Mouse (Mus musculus) ES-Bruce4 (cell line): ENCODE results near the gene Snx29. TPM values are rescaled to one million over a fixed set of nuclear protein-coding genes. Genes with fewer than 3 reads are reported as not detected.

ENCODE experiments used
- H3K27ac ChIP-seq: 2 replicates; pipeline ENCODE4 v1.5.1; 2012; ENCODE audit warnings: low read length, inconsistent platforms; ENCODE audit not compliant: insufficient read depth
- H3K27me3 ChIP-seq: 2 replicates; pipeline ENCODE4 v1.6.1; 2012; ENCODE audit warnings: mild to moderate bottlenecking, low read length, inconsistent platforms; ENCODE audit not compliant: control insufficient read depth, poor library complexity, insufficient read depth, severe bottlenecking
- H3K36me3 ChIP-seq: 2 replicates; pipeline ENCODE4 v1.6.1; 2012; ENCODE audit warnings: inconsistent platforms, mild to moderate bottlenecking, low read length, moderate library complexity; ENCODE audit not compliant: control insufficient read depth, poor library complexity, insufficient read depth, severe bottlenecking
- H3K4me1 ChIP-seq: one replicate; pipeline ENCODE4 v1.8.1; 2011; ENCODE audit warnings: low read length; ENCODE audit not compliant: control insufficient read depth, insufficient read depth
- H3K4me3 ChIP-seq: 2 replicates; pipeline ENCODE4 v1.5.1; 2011; ENCODE audit warnings: low read depth, mild to moderate bottlenecking, low read length
- H3K9ac ChIP-seq: 2 replicates; pipeline ENCODE4 v1.6.1; 2012; ENCODE audit warnings: low read depth, mild to moderate bottlenecking, inconsistent platforms; ENCODE audit not compliant: poor library complexity, severe bottlenecking
- H3K9me3 ChIP-seq: replicated peaks from 2 replicates; pipeline ENCODE4 v1.6.1; 2012; ENCODE audit warnings: mild to moderate bottlenecking, low read length, inconsistent platforms; ENCODE audit not compliant: control insufficient read depth, poor library complexity, insufficient read depth, severe bottlenecking
- CTCF ChIP-seq: IDR thresholded peaks from one replicate; pipeline ENCODE4 v1.8.1; 2011; ENCODE audit warnings: low read depth, low read length
- EP300 ChIP-seq: IDR thresholded peaks from 2 replicates; pipeline ENCODE4 v1.6.1; 2011; ENCODE audit warnings: low read depth, low read length; ENCODE audit not compliant: insufficient read depth
- POLR2A ChIP-seq: IDR thresholded peaks from one replicate; pipeline ENCODE4 v1.8.1; 2011; ENCODE audit warnings: low read length; ENCODE audit not compliant: insufficient read depth
- polyA plus RNA-seq: library from polyadenylated mRNA; stranded (reverse); fragments of >200 nt; gene quantifications from 2 replicates; pipeline ENCODE4 v1.2.4, GENCODE M21; 2011; ENCODE audit warnings: low read depth; ENCODE audit not compliant: missing spikeins, insufficient read depth, insufficient read length

Snx29 gene
- polyA plus RNA-seq, 1 experiment, result 9.2 TPM

DNA sequence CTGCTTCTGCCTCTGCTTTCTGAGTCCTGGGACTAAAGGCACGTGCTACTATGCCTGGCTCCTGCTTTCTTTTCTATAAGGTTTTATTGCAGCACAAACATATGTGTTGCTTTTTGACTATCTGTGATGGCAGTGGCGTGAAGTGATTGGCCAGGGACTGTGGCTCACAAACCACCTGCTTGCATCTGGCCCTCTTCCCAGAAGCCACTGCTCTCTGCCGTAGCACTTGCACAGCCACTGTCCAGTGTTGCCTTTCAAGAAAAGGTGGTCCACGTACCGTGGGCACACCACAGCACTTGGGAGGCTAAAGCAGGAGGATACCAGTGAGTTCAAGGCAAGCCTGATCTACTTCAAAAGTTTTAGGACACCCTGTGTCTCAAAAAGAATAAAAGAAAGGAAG is 154.9 kb downstream of the Snx29 start:
- Histone ChIP-seq H3K36me3 (no peaks in the 10 kb centered on the region), H3K27me3 (no peaks in the 10 kb centered on the region), H3K27ac (no peak overlapping the region), H3K4me3 (no peak overlapping the region), H3K9me3 (no peaks in the 10 kb centered on the region), H3K9ac (no peak overlapping the region), H3K4me1 (no peaks in the 10 kb centered on the region)
- TF ChIP-seq CTCF (no peak), POLR2A (no peak), EP300 (no peak)

GRCm38 (mm10) chr16:11479605-11480004 is 156.9 kb downstream of the Snx29 start:
- H3K36me3 ChIP-seq, result no peaks in the 10 kb centered on the region
- H3K9ac ChIP-seq, result no peak overlapping the region
- H3K4me3 ChIP-seq, result no peak overlapping the region
- no peaks in the 10 kb centered on the region for H3K27me3 ChIP-seq
- H3K9me3 ChIP-seq, result no peaks in the 10 kb centered on the region
- TF ChIP-seq EP300 (no peak), POLR2A (no peak), CTCF (no peak)
- no peak overlapping the region for H3K27ac ChIP-seq
- H3K4me1 ChIP-seq, result no peaks in the 10 kb centered on the region

DNA sequence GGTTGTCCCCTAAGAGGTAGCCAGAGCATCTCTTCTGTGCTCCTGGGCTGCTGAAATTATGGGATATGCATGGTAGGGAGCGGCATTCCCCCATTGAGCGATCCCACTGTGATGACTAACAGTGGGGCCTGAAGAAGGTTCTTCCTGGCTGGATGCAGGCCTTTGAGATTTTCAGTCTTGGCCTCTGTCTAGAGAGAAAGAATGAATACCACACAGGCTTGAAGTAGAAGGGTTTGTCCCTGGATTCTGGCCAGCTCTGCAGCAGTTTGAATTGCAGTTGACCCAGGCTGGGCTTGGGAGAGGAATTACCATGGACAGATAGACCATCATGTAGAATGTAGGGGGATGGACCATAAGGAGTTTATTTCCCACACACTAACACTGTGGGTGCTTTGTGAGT is 159.5 kb downstream of the Snx29 start:
- no peaks in the 10 kb centered on the region for H3K4me1 ChIP-seq
- H3K9ac ChIP-seq, result no peak overlapping the region
- H3K36me3 ChIP-seq, result no peaks in the 10 kb centered on the region
- no peak for TF ChIP-seq CTCF
- TF ChIP-seq POLR2A, result no peak
- no peak for TF ChIP-seq EP300
- no peaks in the 10 kb centered on the region for H3K27me3 ChIP-seq
- no peak overlapping the region for H3K27ac ChIP-seq
- no peaks in the 10 kb centered on the region for H3K9me3 ChIP-seq
- no peak overlapping the region for H3K4me3 ChIP-seq

- no peak overlapping the region for H3K9ac ChIP-seq
- H3K4me1 ChIP-seq, result no peaks in the 10 kb centered on the region
- H3K4me3 ChIP-seq, result no peak overlapping the region
- H3K27ac ChIP-seq, result no peak overlapping the region
- no peaks in the 10 kb centered on the region for H3K36me3 ChIP-seq
- H3K27me3 ChIP-seq, result no peaks in the 10 kb centered on the region
- no peak for TF ChIP-seq CTCF
- no peak for TF ChIP-seq EP300
- no peak for TF ChIP-seq POLR2A
- H3K9me3 ChIP-seq, result no peaks in the 10 kb centered on the region
Observed at GRCm38 (mm10) chr16:11494895-11495294, 172.2 kb downstream of the Snx29 start.

GRCm38 (mm10) chr16:11495923-11496616 is 173.4 kb downstream of the Snx29 start:
- Histone ChIP-seq H3K27ac (no peak overlapping the region), H3K4me1 (no peaks in the 10 kb centered on the region), H3K4me3 (no peak overlapping the region), H3K27me3 (no peaks in the 10 kb centered on the region), H3K9ac (no peak overlapping the region), H3K9me3 (no peaks in the 10 kb centered on the region), H3K36me3 (no peaks in the 10 kb centered on the region)
- no peak for TF ChIP-seq EP300
- TF ChIP-seq CTCF, result no peak
- TF ChIP-seq POLR2A, result no peak

DNA sequence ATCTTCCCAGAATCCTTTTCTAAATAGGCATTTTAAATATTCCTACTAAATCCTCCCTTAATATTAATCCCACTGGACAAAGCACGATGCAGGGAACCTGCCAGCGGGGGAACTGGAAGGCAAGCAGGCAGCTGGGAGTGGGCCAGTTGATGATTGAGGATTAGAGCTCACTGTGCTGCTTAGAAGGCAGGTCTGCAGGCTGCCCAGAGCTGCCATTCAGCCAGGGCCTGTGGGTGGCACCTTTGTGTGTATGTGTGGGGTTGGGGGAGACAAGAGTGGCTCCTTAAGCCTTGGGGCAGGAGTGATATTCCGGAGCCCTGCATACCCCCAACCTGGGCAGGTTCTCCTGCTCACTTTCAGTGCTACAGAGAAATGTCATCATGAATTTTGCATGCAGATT is 174.0 kb downstream of the Snx29 start:
- no peak overlapping the region for H3K27ac ChIP-seq
- H3K9ac ChIP-seq, result no peak overlapping the region
- no peaks in the 10 kb centered on the region for H3K36me3 ChIP-seq
- no peaks in the 10 kb centered on the region for H3K9me3 ChIP-seq
- no peaks in the 10 kb centered on the region for H3K27me3 ChIP-seq
- no peaks in the 10 kb centered on the region for H3K4me1 ChIP-seq
- TF ChIP-seq EP300 (no peak), POLR2A (no peak), CTCF (no peak)
- H3K4me3 ChIP-seq, result no peak overlapping the region
